Mouse (Mus musculus) B cell, adult 62 days (primary cell): Measurements from ENCODE around the gene Gm19410. TPM values are rescaled to one million over a fixed set of nuclear protein-coding genes. Genes with fewer than 3 reads are reported as not detected.

ENCODE experiments used
- total RNA-seq: library from RNA; stranded (reverse); gene quantifications from 4 replicates; pipeline ENCODE4 v1.2.4, GENCODE M21; 2023

The Gm19410 gene
- not detected in 4 replicates for total RNA-seq

DNA sequence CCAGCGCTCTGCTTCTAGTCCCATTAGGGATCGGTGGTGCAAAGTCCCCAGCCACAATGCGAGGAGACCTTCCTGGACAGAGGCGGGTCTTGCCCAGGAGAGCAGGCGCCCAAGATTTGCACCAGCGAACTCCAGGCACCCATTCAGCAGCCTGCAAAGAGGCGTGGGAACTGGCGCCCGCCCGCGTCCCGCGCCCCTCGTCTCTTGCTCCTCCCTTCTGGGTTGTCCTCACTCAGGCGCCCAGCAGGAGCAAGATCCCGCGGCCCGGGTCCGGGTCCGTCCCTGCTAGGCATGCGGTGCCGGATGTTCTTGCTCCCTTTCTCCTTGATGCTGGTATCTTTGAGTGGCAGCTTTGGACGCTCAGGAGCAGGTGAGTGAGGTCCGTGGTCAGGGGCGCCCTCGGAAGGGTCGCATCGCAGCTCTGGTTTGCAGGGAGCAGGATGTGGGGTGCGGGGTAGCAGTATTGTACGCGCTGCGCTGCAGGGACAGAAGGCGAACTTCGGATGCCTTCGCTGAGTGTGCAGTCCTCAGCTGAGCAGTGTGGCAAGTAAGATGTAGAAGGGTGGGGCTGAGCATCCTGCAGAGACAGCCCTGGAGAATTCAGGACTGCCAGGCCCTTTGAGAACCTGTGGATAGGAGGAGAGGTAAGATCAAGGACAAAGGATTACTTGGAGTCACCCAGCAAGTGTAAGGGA lies at the start of gene Gm19410:
Gene Gm19410 (plus strand): TSS at position 292 of the 695 bp plus-strand sequence.

